Comparison of ENCODE assay signal across 8 mouse cellular contexts in genomic region chr5:124186981-124187507, GRCm38 (mm10).
DNase-seq lines count a peak whose midpoint lies in the region; ATAC-seq lines count a peak whose summit lies in the region.

No protein-coding gene starts in this region.

- no peaks in the 10 kb centered on the region for H3K36me3 ChIP-seq in heart, embryonic 11.5 days (ENCODE audit: control insufficient read depth, insufficient read depth, low read length)

- no peak for DNase-seq in heart, postnatal 14 days
- DNase-seq in cerebellum, postnatal 25 days, result peak; percentile 68 to 72
- DNase-seq in left cerebral cortex, postnatal 25 days (ENCODE audit: low spot score in 2 of 2), result peak; percentile 76 to 89
- DNase-seq in retina, embryonic 14.5 days (ENCODE audit: low spot score), result peak; percentile 68
- no peak for DNase-seq in ovary, postnatal 10 days (ENCODE audit: low spot score)
- no peak for DNase-seq in lung, postnatal 10 days

- peaks cover 71% of the 10 kb centered on the region for H3K4me1 ChIP-seq in heart, embryonic 11.5 days (ENCODE audit: control insufficient read depth, insufficient read depth, low read length)

- peak overlapping the region; percentile 61 for H3K9ac ChIP-seq in heart, embryonic 11.5 days (ENCODE audit: low read depth, low read length)

- WGBS in heart, embryonic 11.5 days (ENCODE audit: insufficient replicate concordance), result 16% methylated on average over 19 of the region's 22 CpGs

- no peaks in the 10 kb centered on the region; the same call in 1 of the 2 replicates for H3K27me3 ChIP-seq in heart, embryonic 11.5 days (ENCODE audit: control insufficient read depth, insufficient read depth, low read length)

- H3K9me3 ChIP-seq in heart, embryonic 11.5 days (replicated peaks; ENCODE audit: control insufficient read depth, low read length), result no peaks in the 10 kb centered on the region

- peak overlapping the region; percentile 89 for H3K27ac ChIP-seq in heart, embryonic 11.5 days (ENCODE audit: low read depth, low read length)

- H3K4me3 ChIP-seq in heart, embryonic 11.5 days (ENCODE audit: low read depth, low read length), result peak overlapping the region; percentile 3; the same call in 1 of the 2 replicates

- intact Hi-C loops in heart, postnatal 14 days (cut with DNase I), result no loop called here
- intact Hi-C loops in left cerebral cortex, postnatal 25 days (cut with DNase I), result loop anchor here (1.0 to 2.0 kb wide), 3 partner anchors 14 to 62 kb away; partner anchors contain the start of gene Pitpnm2

- no peak for ATAC-seq in heart, embryonic 11.5 days (replicated peaks; ENCODE audit: insufficient number of reproducible peaks, low FRiP score, low TSS enrichment)
- ATAC-seq in hematopoietic stem cell, adult 5-6 weeks (replicated peaks in 1 of 2; ENCODE audit: insufficient read depth in 1 of 2, low FRiP score in 2 of 2, low TSS enrichment in 1 of 2, low read depth in 1 of 2, poor library complexity in 2 of 2, severe bottlenecking in 2 of 2), result peak; percentile 9 to 29; a peak in 1 of 4 replicates

- peak overlapping the region; percentile 49 for H3K4me2 ChIP-seq in heart, embryonic 11.5 days

Comparison
In these comparisons a context has a peak if more than half of its experiments do, and no peak if none do; other contexts are left out.
1. DNase-seq: peak in cerebellum, postnatal 25 days (2 of 2), left cerebral cortex, postnatal 25 days (2 of 2) and retina, embryonic 14.5 days (single experiment); none in heart, postnatal 14 days (0 of 2), ovary, postnatal 10 days (single experiment) and lung, postnatal 10 days (single experiment).